Mouse (Mus musculus): ENCODE measurements around the gene Srsf11.

- TF ChIP-seq CTCF (IDR thresholded peaks at IDR 0.05; ENCODE audit: borderline replicate concordance, control insufficient read depth, extremely low read depth, insufficient read depth, low read length, poor library complexity) (no peak), POLR2A (IDR thresholded peaks at IDR 0.05; ENCODE audit: control insufficient read depth, extremely low read depth, insufficient read depth, low read length, poor library complexity) (no peak)
Observed at GRCm38 (mm10) chr3:157973236-157973635, 63.2 kb downstream of the Srsf11 start.
